Mouse (Mus musculus): ENCODE measurements around the gene Ppm1f. TPM values are rescaled to one million over a fixed set of nuclear protein-coding genes. Genes with fewer than 3 reads are reported as not detected.
A peak's percentile ranks its signal among the peaks of the same experiment; 100 is the strongest.

Ppm1f gene
- total and polyA plus RNA-seq, 3 experiments: 6.3 to 10.9 (median 10.5) TPM

- Histone ChIP-seq H3K27me3 (ENCODE audit: insufficient read depth, low read length) (peaks cover 37% of the 10 kb centered on the region), H3K36me3 (replicated peaks) (no peaks in the 10 kb centered on the region), H3K4me1 (ENCODE audit: insufficient read depth, low read depth, low read length) (no peaks in the 10 kb centered on the region), H3K9me3 (replicated peaks) (no peaks in the 10 kb centered on the region), H3K4me3 (ENCODE audit: low read depth, low read length) (no peak overlapping the region)
- no peak for ATAC-seq (ENCODE audit: extremely low read depth, insufficient number of reproducible peaks, low FRiP score, poor library complexity, severe bottlenecking)
- no peak for DNase-seq (ENCODE audit: low spot score)
- TF ChIP-seq GATA2 (IDR thresholded peaks at IDR 0.05; ENCODE audit: borderline replicate concordance, low read depth, low read length) (no peak), TAL1 (conservative IDR thresholded peaks at IDR 0.05; ENCODE audit: low read depth, low read length) (no peak), POLR2AphosphoS5 (IDR thresholded peaks at IDR 0.05; ENCODE audit: insufficient replicate concordance, low read depth, low read length) (no peak), CTCF (IDR thresholded peaks at IDR 0.05; ENCODE audit: low read depth, low read length) (no peak), GATA1 (IDR thresholded peaks at IDR 0.05; ENCODE audit: borderline replicate concordance, low read length) (no peak)
Observed at GRCm38 (mm10) chr16:16856731-16857476, 39.4 kb upstream of the Ppm1f start.

GRCm38 (mm10) chr16:16862288-16862687 lies 34.0 kb upstream of the Ppm1f start:
- H3K36me3 ChIP-seq (replicated peaks): no peaks in the 10 kb centered on the region
- peaks cover 14% of the 10 kb centered on the region for H3K4me1 ChIP-seq (ENCODE audit: insufficient read depth, low read depth, low read length)
- DNase-seq (ENCODE audit: low spot score) (no peak), ATAC-seq (ENCODE audit: extremely low read depth, insufficient number of reproducible peaks, low FRiP score, poor library complexity, severe bottlenecking) (no peak)
- no peak overlapping the region for H3K4me3 ChIP-seq (ENCODE audit: low read depth, low read length)
- TF ChIP-seq GATA1 (IDR thresholded peaks at IDR 0.05; ENCODE audit: borderline replicate concordance, low read length) (no peak), TAL1 (conservative IDR thresholded peaks at IDR 0.05; ENCODE audit: low read depth, low read length) (no peak), POLR2AphosphoS5 (IDR thresholded peaks at IDR 0.05; ENCODE audit: insufficient replicate concordance, low read depth, low read length) (no peak)
- no peaks in the 10 kb centered on the region for H3K9me3 ChIP-seq (replicated peaks)
- H3K27me3 ChIP-seq (ENCODE audit: insufficient read depth, low read length): peaks cover 34% of the 10 kb centered on the region

GRCm38 (mm10) chr16:16863978-16864377 lies 32.3 kb upstream of the Ppm1f start, which contains the start of gene Igll1:
TSS of gene Igll1 (minus strand) at chr16:16863985.
- ATAC-seq (ENCODE audit: extremely low read depth, insufficient number of reproducible peaks, low FRiP score, poor library complexity, severe bottlenecking) (no peak), DNase-seq (ENCODE audit: low spot score) (no peak)
- H3K4me1 ChIP-seq (ENCODE audit: insufficient read depth, low read depth, low read length): peaks cover 14% of the 10 kb centered on the region
- H3K27me3 ChIP-seq (ENCODE audit: insufficient read depth, low read length): peaks cover 28% of the 10 kb centered on the region
- no peak within 1 kb of the TSS for H3K4me3 ChIP-seq (ENCODE audit: low read depth, low read length)
- no peaks in the 10 kb centered on the region for H3K36me3 ChIP-seq (replicated peaks)
- TF ChIP-seq GATA2 (IDR thresholded peaks at IDR 0.05; ENCODE audit: borderline replicate concordance, low read depth, low read length): no peak
- no peaks in the 10 kb centered on the region for H3K9me3 ChIP-seq (replicated peaks)

GRCm38 (mm10) chr16:16865217-16865616 lies 31.1 kb upstream of the Ppm1f start:
- peaks cover 18% of the 10 kb centered on the region for H3K4me1 ChIP-seq (ENCODE audit: insufficient read depth, low read depth, low read length)
- no peaks in the 10 kb centered on the region for H3K9me3 ChIP-seq (replicated peaks)
- H3K36me3 ChIP-seq (replicated peaks): no peaks in the 10 kb centered on the region
- TF ChIP-seq TAL1 (conservative IDR thresholded peaks at IDR 0.05; ENCODE audit: low read depth, low read length): no peak
- DNase-seq (ENCODE audit: low spot score): no peak
- H3K4me3 ChIP-seq (ENCODE audit: low read depth, low read length): no peak overlapping the region
- peaks cover 23% of the 10 kb centered on the region for H3K27me3 ChIP-seq (ENCODE audit: insufficient read depth, low read length)
- no peak for ATAC-seq (ENCODE audit: extremely low read depth, insufficient number of reproducible peaks, low FRiP score, poor library complexity, severe bottlenecking)

- no peak for DNase-seq (ENCODE audit: low spot score)
- peaks cover 17% of the 10 kb centered on the region for H3K27me3 ChIP-seq (ENCODE audit: insufficient read depth, low read length)
- ATAC-seq (ENCODE audit: extremely low read depth, insufficient number of reproducible peaks, low FRiP score, poor library complexity, severe bottlenecking): no peak
- TF ChIP-seq GATA1 (IDR thresholded peaks at IDR 0.05; ENCODE audit: borderline replicate concordance, low read length): no peak
- H3K4me1 ChIP-seq (ENCODE audit: insufficient read depth, low read depth, low read length): peaks cover 18% of the 10 kb centered on the region
- H3K36me3 ChIP-seq (replicated peaks): no peaks in the 10 kb centered on the region
- H3K9me3 ChIP-seq (replicated peaks): no peaks in the 10 kb centered on the region
- no peak overlapping the region for H3K4me3 ChIP-seq (ENCODE audit: low read depth, low read length)
Observed at GRCm38 (mm10) chr16:16865696-16866561, 30.3 kb upstream of the Ppm1f start.

- ATAC-seq (ENCODE audit: extremely low read depth, insufficient number of reproducible peaks, low FRiP score, poor library complexity, severe bottlenecking) (no peak), DNase-seq (ENCODE audit: low spot score) (no peak)
- H3K27me3 ChIP-seq (ENCODE audit: insufficient read depth, low read length): no peaks in the 10 kb centered on the region
- TF ChIP-seq TAL1 (conservative IDR thresholded peaks at IDR 0.05; ENCODE audit: low read depth, low read length): no peak
- TF ChIP-seq POLR2AphosphoS5 (IDR thresholded peaks at IDR 0.05; ENCODE audit: insufficient replicate concordance, low read depth, low read length): no peak
- no peak for TF ChIP-seq GATA1 (IDR thresholded peaks at IDR 0.05; ENCODE audit: borderline replicate concordance, low read length)
- no peak for TF ChIP-seq CTCF (IDR thresholded peaks at IDR 0.05; ENCODE audit: low read depth, low read length)
- TF ChIP-seq GATA2 (IDR thresholded peaks at IDR 0.05; ENCODE audit: borderline replicate concordance, low read depth, low read length): no peak
- H3K4me3 ChIP-seq (ENCODE audit: low read depth, low read length): peak overlapping the region; percentile 78
- H3K4me1 ChIP-seq (ENCODE audit: insufficient read depth, low read depth, low read length): peaks cover 31% of the 10 kb centered on the region
- no peaks in the 10 kb centered on the region for H3K9me3 ChIP-seq (replicated peaks)
- peaks cover 24% of the 10 kb centered on the region for H3K36me3 ChIP-seq (replicated peaks)
Observed at GRCm38 (mm10) chr16:16870241-16870616, 26.0 kb upstream of the Ppm1f start.

Measured in G1E (cell line).